Mouse (Mus musculus): ENCODE results near the gene Gngt1. TPM values are rescaled to one million over a fixed set of nuclear protein-coding genes. Genes with fewer than 3 reads are reported as not detected.

The Gngt1 gene
- polyA plus RNA-seq (2012; rRNA removed), result not detected in 2 replicates

DNA sequence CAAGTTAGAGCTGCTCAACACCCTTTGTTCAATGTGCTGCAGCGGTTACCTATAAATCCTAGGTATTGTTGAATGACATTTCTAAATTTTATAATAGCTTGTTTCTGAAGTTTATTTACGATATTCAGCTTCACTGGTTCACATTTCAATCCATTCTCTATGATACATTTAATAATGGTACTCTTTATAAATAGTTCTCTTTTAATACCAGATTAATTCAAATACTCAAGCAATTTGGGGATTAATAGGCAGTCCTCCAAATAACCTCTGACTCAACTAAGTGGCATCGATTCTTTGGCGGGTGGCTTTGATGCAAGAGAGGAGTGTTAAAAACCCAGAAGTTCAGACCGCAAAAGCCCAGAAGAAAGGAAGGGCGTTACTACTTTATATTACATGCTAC lies at the start of gene Gngt1:
Gene Gngt1 (plus strand): TSS at position 301 of the 400 bp plus-strand sequence.

DNA sequence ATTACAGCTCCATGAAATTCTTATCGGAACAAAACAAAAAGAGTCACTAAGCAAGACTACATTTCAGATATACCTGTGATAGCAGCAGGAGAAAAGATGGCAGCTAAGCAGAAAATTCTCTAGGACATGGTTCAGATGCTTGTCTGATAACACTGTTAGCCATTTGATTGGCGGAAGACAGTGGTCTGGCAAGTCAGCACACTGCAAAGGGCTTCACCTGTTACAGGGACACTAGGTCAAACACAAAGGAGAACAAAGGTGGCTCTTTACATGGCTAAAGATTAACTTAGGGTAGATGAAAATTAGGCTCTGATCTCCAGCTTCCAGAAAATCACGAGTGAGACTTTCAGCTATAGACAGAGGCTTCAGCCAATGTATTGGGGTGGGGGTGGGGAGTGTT lies 4.8 kb upstream of the Gngt1 start, which contains the start of gene Tfpi2:
Gene Tfpi2 (minus strand): TSS at position 170 of the 400 bp plus-strand sequence.

DNA sequence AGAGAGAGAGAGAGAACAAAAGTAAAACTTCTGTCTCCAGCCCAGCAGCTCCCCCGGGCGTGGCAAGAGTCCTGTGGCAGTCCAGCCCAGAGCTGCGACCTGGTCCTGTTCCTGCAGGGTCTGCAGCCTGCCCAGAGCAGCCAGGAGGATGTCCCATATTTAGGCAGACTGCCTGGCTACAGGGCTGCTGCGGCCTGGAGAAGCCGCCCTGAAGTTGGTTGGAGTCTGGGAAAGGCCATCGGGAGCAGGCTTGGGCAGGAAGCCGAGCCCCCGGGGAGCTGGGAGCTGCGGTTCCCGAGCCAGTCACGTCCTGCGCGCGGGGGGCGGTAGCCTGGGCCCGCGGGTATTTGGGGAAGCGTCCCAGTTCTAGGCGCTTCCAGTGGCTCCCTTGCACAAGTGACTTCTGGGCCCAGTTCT lies 10.3 kb downstream of the Gngt1 start, which contains the start of gene Gng11:
Gene Gng11 (plus strand): TSS at position 15 of the 417 bp plus-strand sequence.

Other genes with a start within 250 kb of the Gngt1 start
- gene Calcr, start 229.1 kb upstream of the Gngt1 start, polyA plus RNA-seq (2012; rRNA removed), result not detected in 2 replicates
- gene Tfpi2, start 4.9 kb upstream of the Gngt1 start, polyA plus RNA-seq (2012; rRNA removed), result 2.1 and 3.6 TPM in 2 replicates
- gene Gng11, start 10.1 kb downstream of the Gngt1 start, polyA plus RNA-seq (2012; rRNA removed), result 16.9 and 20.2 TPM in 2 replicates
- gene Bet1, start 93.2 kb downstream of the Gngt1 start, polyA plus RNA-seq (2012; rRNA removed), result 13.4 and 16.4 TPM in 2 replicates

Data from colon, adult 2 months (tissue).